Mouse (Mus musculus): ENCODE data around the gene Mettl15. TPM values are rescaled to one million over a fixed set of nuclear protein-coding genes. Genes with fewer than 3 reads are reported as not detected.

The Mettl15 gene
- total RNA-seq (2012; rRNA removed) = 3.1 and 3.7 TPM in 2 replicates
- polyA plus RNA-seq (2012; ENCODE audit: insufficient read depth in 1 of 2, insufficient read length in 2 of 2, low read depth in 1 of 2, low replicate concordance in 2 of 2, missing spikeins in 1 of 2) = 1 to 10 TPM in 1 of 2 experiments, not detected in 1; 5.3 TPM

- Histone ChIP-seq H3K4me1 (ENCODE audit: control insufficient read depth in 1 of 2, insufficient read depth in 2 of 2, low read length in 2 of 2) (peaks cover 3 to 6% of the 10 kb centered on the region in 2 experiments; a peak in 3 of 4 replicates), H3K27me3 (ENCODE audit: control insufficient read depth in 1 of 2, insufficient read depth in 2 of 2, low read length in 2 of 2) (no peaks in the 10 kb centered on the region), H3K36me3 (ENCODE audit: control insufficient read depth in 1 of 2, insufficient read depth in 2 of 2, low read length in 2 of 2) (peaks cover 3 to 22% of the 10 kb centered on the region in 2 experiments; a peak in 2 of 4 replicates), H3K9me3 (replicated peaks; ENCODE audit: insufficient read depth, low read length) (no peaks in the 10 kb centered on the region), H3K27ac (ENCODE audit: control insufficient read depth, low read depth, low read length) (peak within 1 kb of the TSS; percentile 72), H3K79me2 (ENCODE audit: control insufficient read depth, insufficient read depth, low read length, poor library complexity) (peaks cover 31% of the 10 kb centered on the region), H3K4me3 (ENCODE audit: control insufficient read depth in 1 of 2, insufficient read depth in 1 of 2, low read depth in 2 of 2, low read length in 2 of 2) (peak within 1 kb of the TSS; percentile 83 to 86), H3K9ac (ENCODE audit: control insufficient read depth, low read depth, low read length, poor library complexity, severe bottlenecking) (peak within 1 kb of the TSS; percentile 85)
- peak; percentile 98 for DNase-seq (ENCODE audit: low read depth, low spot score)
- peak; percentile 91; the same call in 1 of the 2 replicates for TF ChIP-seq E2F4 (IDR thresholded peaks at IDR 0.05; ENCODE audit: borderline replicate concordance, low read depth, low read length)
- TF ChIP-seq MAX (IDR thresholded peaks at IDR 0.05; ENCODE audit: low read length) = no peak
- TF ChIP-seq MAFK (IDR thresholded peaks at IDR 0.05; ENCODE audit: borderline replicate concordance, low read depth, low read length) = no peak
- TF ChIP-seq CHD2 (IDR thresholded peaks at IDR 0.05; ENCODE audit: low read length) = no peak
- TF ChIP-seq EP300 (IDR thresholded peaks at IDR 0.05; ENCODE audit: low read depth in 1 of 2, low read length in 2 of 2) = no peak
- TF ChIP-seq POLR2AphosphoS5 (IDR thresholded peaks at IDR 0.05; ENCODE audit: borderline replicate concordance, low read depth, low read length) = no peak
- TF ChIP-seq GATA1 (IDR thresholded peaks at IDR 0.05; ENCODE audit: low read depth, low read length) = no peak
- no peak for TF ChIP-seq TAL1 (IDR thresholded peaks at IDR 0.05; ENCODE audit: low read length)
- no peak for TF ChIP-seq GABPA (IDR thresholded peaks at IDR 0.05; ENCODE audit: low read depth, low read length)
- peak; percentile 77 for TF ChIP-seq ELF1 (IDR thresholded peaks at IDR 0.05; ENCODE audit: low read depth, low read length)
- no peak for TF ChIP-seq CTCF (IDR thresholded peaks at IDR 0.05 in 2 of 3, conservative IDR thresholded peaks at IDR 0.05 in 1 of 3; ENCODE audit: control insufficient read depth in 1 of 3, insufficient read depth in 1 of 3, low read depth in 2 of 3, low read length in 3 of 3, poor library complexity in 1 of 3, severe bottlenecking in 1 of 3)
- no peak for TF ChIP-seq UBTF (IDR thresholded peaks at IDR 0.05; ENCODE audit: borderline replicate concordance, insufficient read depth, low read depth, low read length)
- no peak for TF ChIP-seq JUND (IDR thresholded peaks at IDR 0.05; ENCODE audit: low read depth, low read length)
- no peak for TF ChIP-seq ZNF384 (IDR thresholded peaks at IDR 0.05; ENCODE audit: low read depth, low read length)
- TF ChIP-seq USF1 (IDR thresholded peaks at IDR 0.05; ENCODE audit: low read depth, low read length) = no peak
- peak; percentile 40; the same call in 1 of the 2 replicates for TF ChIP-seq ETS1 (IDR thresholded peaks at IDR 0.05; ENCODE audit: low read depth, low read length)
- no peak for TF ChIP-seq SMC3 (IDR thresholded peaks at IDR 0.05; ENCODE audit: low read depth, low read length)
- TF ChIP-seq NELFE (IDR thresholded peaks at IDR 0.05; ENCODE audit: low read depth, low read length) = peak; percentile 68
- TF ChIP-seq ZMIZ1 (IDR thresholded peaks at IDR 0.05; ENCODE audit: low read depth, low read length) = peak; percentile 78
- 0 out of 2 replicates have a peak, but pooled peaks have one; percentile 36 for TF ChIP-seq POLR2AphosphoS2 (IDR thresholded peaks at IDR 0.05; ENCODE audit: low read length)
- TF ChIP-seq NRF1 (IDR thresholded peaks at IDR 0.05; ENCODE audit: insufficient read depth, low read depth, low read length, poor library complexity, severe bottlenecking) = no peak
- no peak for TF ChIP-seq MEF2A (IDR thresholded peaks at IDR 0.05; ENCODE audit: extremely low read depth, insufficient replicate concordance, low read depth, low read length, poor library complexity, severe bottlenecking)
- no peak for TF ChIP-seq ZC3H11A (IDR thresholded peaks at IDR 0.05; ENCODE audit: low read depth, low read length)
- no peak for TF ChIP-seq MYC (IDR thresholded peaks at IDR 0.05; ENCODE audit: low read depth, low read length)
- TF ChIP-seq HCFC1 (IDR thresholded peaks at IDR 0.05; ENCODE audit: low read depth, low read length) = peak; percentile 87
- peak; percentile 17; the same call in 1 of the 2 replicates for TF ChIP-seq TCF12 (IDR thresholded peaks at IDR 0.05; ENCODE audit: low read depth, low read length)
- TF ChIP-seq MAZ (IDR thresholded peaks at IDR 0.05; ENCODE audit: low read depth, low read length) = no peak
- peak; percentile 94 for TF ChIP-seq SIN3A (IDR thresholded peaks at IDR 0.05; ENCODE audit: low read length)
- TF ChIP-seq CHD1 (IDR thresholded peaks at IDR 0.05; ENCODE audit: low read depth, low read length) = no peak
- no peak for TF ChIP-seq RCOR1 (IDR thresholded peaks at IDR 0.05; ENCODE audit: low read depth, low read length)
- no peak for TF ChIP-seq MYB (IDR thresholded peaks at IDR 0.05; ENCODE audit: low read depth, low read length)
- peak; percentile 72 for TF ChIP-seq TBP (IDR thresholded peaks at IDR 0.05; ENCODE audit: low read depth, low read length)
- no peak; the same call in 1 of the 2 replicates for TF ChIP-seq KAT2A (conservative IDR thresholded peaks at IDR 0.05; ENCODE audit: low read depth, low read length)
- TF ChIP-seq POLR2A (IDR thresholded peaks at IDR 0.05; ENCODE audit: control insufficient read depth in 1 of 2, insufficient read depth in 1 of 2, low read depth in 1 of 2, low read length in 2 of 2, poor library complexity in 1 of 2) = peak; percentile 49 to 85; a peak in 3 of 4 replicates
- peak; percentile 81 for TF ChIP-seq MXI1 (IDR thresholded peaks at IDR 0.05; ENCODE audit: low read depth, low read length)
- TF ChIP-seq ZKSCAN1 (IDR thresholded peaks at IDR 0.05; ENCODE audit: low read depth, low read length) = no peak
Measured at GRCm38 (mm10) chr2:109280600-109281340, at the start of gene Mettl15, which contains the start of gene Kif18a. Gene Mettl15 (minus strand): TSS chr2:109280748. Gene Kif18a (plus strand): TSS chr2:109280738.
